Mouse (Mus musculus): ENCODE data around the gene Camk1d.

DNA sequence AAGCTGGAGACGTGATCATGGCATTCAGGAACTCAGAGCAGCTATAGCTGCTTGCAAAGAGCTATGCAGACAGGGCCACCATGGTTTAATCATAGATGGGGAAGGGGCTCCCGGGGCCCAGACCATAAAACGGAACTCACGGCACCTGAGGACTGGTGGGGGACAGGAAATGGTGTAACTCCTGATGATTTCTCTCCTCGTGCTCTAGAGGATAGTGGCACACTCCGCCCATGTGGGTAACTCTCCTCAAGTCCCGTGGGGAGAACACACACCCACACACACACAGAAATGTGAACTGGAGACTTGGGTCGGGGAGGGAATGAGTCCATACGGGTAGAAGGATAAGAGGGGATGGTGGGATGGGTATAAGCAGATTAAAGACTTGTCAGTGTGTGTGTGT lies 20.2 kb downstream of the Camk1d start:
- TF ChIP-seq IRF4 (IDR thresholded peaks at IDR 0.05; ENCODE audit: low read depth, low read length): no peak
- TF ChIP-seq RAD21 (IDR thresholded peaks at IDR 0.05; ENCODE audit: low read depth, low read length): no peak
- no peak for TF ChIP-seq CTCF (conservative IDR thresholded peaks at IDR 0.05 in 1 of 2, IDR thresholded peaks at IDR 0.05 in 1 of 2; ENCODE audit: low read depth in 2 of 2, low read length in 2 of 2)
- TF ChIP-seq NRF1 (IDR thresholded peaks at IDR 0.05; ENCODE audit: low read depth, low read length): no peak
- no peak for TF ChIP-seq BHLHE40 (IDR thresholded peaks at IDR 0.05; ENCODE audit: low read depth, low read length)
- no peak for TF ChIP-seq POLR2A (IDR thresholded peaks at IDR 0.05; ENCODE audit: low read depth, low read length)
